Mouse (Mus musculus): ENCODE measurements at regions not wholly inside any gene's neighbourhood (a gene's known extent, or its start where the extent isn't known, plus 50 kb on each side); places are given as distances from the start of the nearest gene placed in this dataset.
A peak's percentile ranks its signal among the peaks of the same experiment; 100 is the strongest.

- DNase-seq: no peak
Observed at GRCm38 (mm10) chr10:16600041-16600440, 1123.0 kb upstream of the Cited2 start.

- no peak for DNase-seq
Observed at GRCm38 (mm10) chr10:16600551-16601224, 1122.3 kb upstream of the Cited2 start.

GRCm38 (mm10) chr10:16601225-16601595 is 1121.8 kb upstream of the Cited2 start:
- DNase-seq: no peak

- DNase-seq: no peak
Observed at GRCm38 (mm10) chr10:16608339-16608738, 1114.7 kb upstream of the Cited2 start.

GRCm38 (mm10) chr10:16618752-16619151 is 1104.3 kb upstream of the Cited2 start:
- DNase-seq: no peak

GRCm38 (mm10) chr10:16619584-16619983 is 1103.4 kb upstream of the Cited2 start:
- DNase-seq: no peak

GRCm38 (mm10) chr10:16620804-16621559 is 1102.0 kb upstream of the Cited2 start:
- DNase-seq: no peak

- DNase-seq: no peak
Observed at GRCm38 (mm10) chr10:16622821-16623220, 1100.2 kb upstream of the Cited2 start.

- no peak for DNase-seq
Observed at GRCm38 (mm10) chr10:16633236-16633635, 1089.8 kb upstream of the Cited2 start.

- DNase-seq: no peak
Observed at GRCm38 (mm10) chr10:16635463-16635862, 1087.6 kb upstream of the Cited2 start.

- DNase-seq: peak; percentile 7 to 29
Observed at GRCm38 (mm10) chr10:16637006-16637405, 1086.0 kb upstream of the Cited2 start.

GRCm38 (mm10) chr10:16638111-16638510 is 1084.9 kb upstream of the Cited2 start:
- no peak for DNase-seq

GRCm38 (mm10) chr10:16640136-16640535 is 1082.9 kb upstream of the Cited2 start:
- DNase-seq: no peak

GRCm38 (mm10) chr10:16650120-16650519 is 1072.9 kb upstream of the Cited2 start:
- no peak for DNase-seq

GRCm38 (mm10) chr10:16652450-16652849 is 1070.6 kb upstream of the Cited2 start:
- DNase-seq: no peak

GRCm38 (mm10) chr10:16664483-16664882 is 1058.5 kb upstream of the Cited2 start:
- no peak for DNase-seq

GRCm38 (mm10) chr10:16670286-16670685 is 1052.7 kb upstream of the Cited2 start:
- no peak for DNase-seq

- DNase-seq: no peak
Observed at GRCm38 (mm10) chr10:16681001-16681400, 1042.0 kb upstream of the Cited2 start.

- DNase-seq: no peak
Observed at GRCm38 (mm10) chr10:16685352-16685751, 1037.7 kb upstream of the Cited2 start.

- DNase-seq: no peak
Observed at GRCm38 (mm10) chr10:16706976-16707375, 1016.0 kb upstream of the Cited2 start.

- DNase-seq: no peak
Observed at GRCm38 (mm10) chr10:16713143-16713542, 1009.9 kb upstream of the Cited2 start.

GRCm38 (mm10) chr10:16714065-16714464 is 1009.0 kb upstream of the Cited2 start:
- no peak for DNase-seq

GRCm38 (mm10) chr10:16714526-16714925 is 1008.5 kb upstream of the Cited2 start:
- DNase-seq: no peak

- no peak for DNase-seq
Observed at GRCm38 (mm10) chr10:16742246-16742645, 980.8 kb upstream of the Cited2 start.
